Mouse (Mus musculus): Measurements from ENCODE around the gene Osbpl2.

The Osbpl2 gene

GRCm38 (mm10) chr2:180201303-180201702 is 82.2 kb downstream of the Osbpl2 start:
- DNase-seq (ENCODE audit: low spot score in 2 of 2), result no peak

- no peak for DNase-seq (ENCODE audit: low spot score in 2 of 2)
These were observed 83.2 kb downstream of the Osbpl2 start for GRCm38 (mm10) chr2:180202263-180202662.

GRCm38 (mm10) chr2:180202805-180203204 is 83.7 kb downstream of the Osbpl2 start:
- no peak for DNase-seq (ENCODE audit: low spot score in 2 of 2)

GRCm38 (mm10) chr2:180204501-180204900 is 85.4 kb downstream of the Osbpl2 start:
- DNase-seq (ENCODE audit: low spot score in 2 of 2), result no peak

- DNase-seq (ENCODE audit: low spot score in 2 of 2), result no peak
These were observed 86.2 kb downstream of the Osbpl2 start for GRCm38 (mm10) chr2:180205083-180205955.

DNA sequence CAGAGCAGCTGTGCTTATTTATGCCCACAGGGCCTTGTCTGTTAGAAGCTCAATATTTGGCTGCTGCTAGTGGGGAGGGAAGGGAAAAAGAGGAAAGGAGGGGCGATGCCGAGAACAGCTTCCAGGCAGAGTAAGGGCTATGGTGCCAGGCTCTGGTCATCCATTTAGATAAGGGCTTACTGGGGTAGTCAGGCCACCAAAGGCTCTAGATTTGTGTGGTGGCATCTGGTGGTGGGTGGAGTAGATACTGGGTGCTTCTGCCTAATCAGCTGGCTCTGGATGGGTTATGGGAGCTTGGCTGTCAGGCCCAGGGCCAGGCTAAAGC is 86.8 kb downstream of the Osbpl2 start:
- DNase-seq (ENCODE audit: low spot score in 2 of 2), result no peak

DNA sequence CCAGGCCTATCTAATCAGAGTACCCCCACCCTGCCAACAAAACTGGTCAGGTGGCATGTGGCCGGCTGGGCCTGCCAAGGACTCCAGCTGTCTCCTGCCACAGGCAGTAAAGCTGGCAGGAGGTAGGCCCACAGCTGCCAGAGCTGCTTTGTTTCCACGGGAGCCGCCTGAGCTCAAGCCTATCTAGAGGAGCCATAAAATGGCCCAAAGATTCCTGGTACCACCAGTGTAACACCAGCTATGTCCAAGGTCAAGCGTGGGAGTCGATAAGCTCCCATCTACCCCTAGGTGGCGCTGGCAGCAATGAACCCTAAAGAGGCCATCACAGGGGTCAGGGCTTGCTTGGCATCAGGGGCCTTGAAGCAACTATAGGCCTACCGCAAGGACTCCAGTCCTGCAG is 88.7 kb downstream of the Osbpl2 start:
- no peak for DNase-seq (ENCODE audit: low spot score in 2 of 2)

DNA sequence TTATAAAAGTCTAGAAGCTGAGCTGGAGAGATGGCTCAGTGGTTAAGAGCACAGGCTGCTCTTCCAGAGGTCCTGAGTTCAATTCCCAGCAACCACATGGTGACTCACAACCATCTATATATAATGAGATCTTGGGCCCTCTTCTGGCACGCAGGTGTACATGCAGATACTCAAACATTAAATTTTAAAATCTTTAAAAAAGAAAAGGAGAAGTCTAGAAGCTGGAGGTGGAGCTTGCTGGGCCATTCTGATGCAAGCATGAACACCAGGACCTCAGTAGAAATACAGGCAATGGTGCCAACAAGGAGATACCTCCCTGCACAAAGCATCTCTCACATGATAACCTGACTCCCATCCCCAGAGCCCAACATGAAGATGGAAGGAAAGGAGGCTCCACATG is 89.9 kb downstream of the Osbpl2 start:
- DNase-seq (ENCODE audit: low spot score in 2 of 2), result no peak

GRCm38 (mm10) chr2:180212255-180212654 is 93.1 kb downstream of the Osbpl2 start:
- DNase-seq (ENCODE audit: low spot score in 2 of 2), result no peak

Data from urinary bladder, postnatal 36 days (tissue).